Mouse (Mus musculus) megakaryocyte-erythroid progenitor cell, adult 5-6 weeks (primary cell): ENCODE results near the gene Susd1. TPM values are rescaled to one million over a fixed set of nuclear protein-coding genes. Genes with fewer than 3 reads are reported as not detected.

Source experiments
- ATAC-seq: replicated peaks from 2 replicates; pipeline ENCODE4 v1.8.0; 2016; ENCODE audit warnings: mild to moderate bottlenecking, inconsistent platforms; ENCODE audit not compliant: severe bottlenecking, poor library complexity, low FRiP score, low TSS enrichment
- total RNA-seq, 2 experiments: library from RNA; stranded (forward) in 1 of 2; stranded (reverse) in 1 of 2; fragments of 200-1000, 215-1000 nt in 1 of 2; fragments of >200 nt in 1 of 2; fragmentation: Nextera tagmentation in 1 of 2; gene quantifications; 2 replicates each; pipeline ENCODE4 v1.2.3; 2014 to 2017

Gene Susd1
- total RNA-seq (2014; fragmentation: Nextera tagmentation) = 55.2 and 83.7 TPM in 2 replicates
- total RNA-seq (2017) = 91.5 and 118 TPM in 2 replicates

- peak; percentile 78 for ATAC-seq
Observed at GRCm38 (mm10) chr4:59437990-59438854, at the start of gene Susd1. Gene Susd1 (minus strand): TSS chr4:59438633.

- no peak for ATAC-seq
Observed at GRCm38 (mm10) chr4:59471306-59471705, 32.9 kb upstream of the Susd1 start.

GRCm38 (mm10) chr4:59465449-59465848 lies 27.0 kb upstream of the Susd1 start:
- ATAC-seq = no peak

- ATAC-seq = no peak
Observed at GRCm38 (mm10) chr4:59464661-59465060, 26.2 kb upstream of the Susd1 start.

GRCm38 (mm10) chr4:59462494-59462893 lies 24.1 kb upstream of the Susd1 start:
- peak; percentile 73 for ATAC-seq

GRCm38 (mm10) chr4:59461116-59461727 lies 22.8 kb upstream of the Susd1 start:
- no peak for ATAC-seq

- ATAC-seq = no peak
Observed at GRCm38 (mm10) chr4:59459216-59459955, 21.0 kb upstream of the Susd1 start.

GRCm38 (mm10) chr4:59457941-59458340 lies 19.5 kb upstream of the Susd1 start:
- no peak for ATAC-seq

- ATAC-seq = no peak
Observed at GRCm38 (mm10) chr4:59457091-59457490, 18.7 kb upstream of the Susd1 start.

GRCm38 (mm10) chr4:59455465-59455864 lies 17.0 kb upstream of the Susd1 start:
- ATAC-seq = no peak

- ATAC-seq = no peak
Observed at GRCm38 (mm10) chr4:59454046-59454445, 15.6 kb upstream of the Susd1 start.

- ATAC-seq = no peak
Observed at GRCm38 (mm10) chr4:59452503-59452933, 14.1 kb upstream of the Susd1 start.

GRCm38 (mm10) chr4:59450906-59451305 lies 12.5 kb upstream of the Susd1 start:
- ATAC-seq = no peak

- ATAC-seq = no peak
Observed at GRCm38 (mm10) chr4:59450234-59450854, 11.9 kb upstream of the Susd1 start.

- no peak for ATAC-seq
Observed at GRCm38 (mm10) chr4:59447296-59447695, 8.9 kb upstream of the Susd1 start.

GRCm38 (mm10) chr4:59445516-59445915 lies 7.1 kb upstream of the Susd1 start:
- ATAC-seq = no peak

- no peak for ATAC-seq
Observed at GRCm38 (mm10) chr4:59444994-59445393, 6.6 kb upstream of the Susd1 start.

GRCm38 (mm10) chr4:59444085-59444484 lies 5.7 kb upstream of the Susd1 start:
- ATAC-seq = no peak

GRCm38 (mm10) chr4:59441265-59441664 lies 2.8 kb upstream of the Susd1 start:
- ATAC-seq = no peak

GRCm38 (mm10) chr4:59439960-59440359 lies 1.5 kb upstream of the Susd1 start:
- peak; percentile 71 for ATAC-seq
